ENCODE assay signal across 28 mouse cellular contexts in genomic region chr7:130828475-130828874, GRCm38 (mm10). TPM values are rescaled to one million over a fixed set of nuclear protein-coding genes. Genes with fewer than 3 reads are reported as not detected.
A peak's percentile ranks its signal among the peaks of the same experiment; 100 is the strongest.
DNase-seq lines count a peak whose midpoint lies in the region; ATAC-seq and TF ChIP-seq lines count a peak whose summit lies in the region.
"Had no signal": no experiment of that assay in that cellular context is flagged by ENCODE, and none has a peak within 500 bp of the region (broad histone marks: within the 10 kb centered on the region; RNA-seq: fewer than 3 reads in every experiment).

No protein-coding gene starts in this region.

- TF ChIP-seq CTCF in lung, postnatal 0 days (IDR thresholded peaks at IDR 0.05), result no peak
- TF ChIP-seq CTCF in lung, adult 2 months (IDR thresholded peaks at IDR 0.05; ENCODE audit: insufficient read depth, low read length), result no peak

- no peak overlapping the region for H3K9ac ChIP-seq in lung, postnatal 0 days (replicated peaks; ENCODE audit: low read depth)
- H3K9ac ChIP-seq in hindbrain, embryonic 13.5 days, result no peak overlapping the region
- H3K9ac ChIP-seq: heart, embryonic 12.5 days; hindbrain, embryonic 14.5 days; intestine, embryonic 15.5 days; limb, embryonic 13.5 days; liver, embryonic 12.5 days; neural tube, embryonic 12.5 days had no signal

- H3K27me3 ChIP-seq in lung, postnatal 0 days (replicated peaks; ENCODE audit: insufficient read depth, low read length), result no peaks in the 10 kb centered on the region
- 0 out of 2 replicates have a peak, but pooled peaks cover 10% of the 10 kb centered on the region for H3K27me3 ChIP-seq in hindbrain, embryonic 13.5 days
- H3K27me3 ChIP-seq: intestine, embryonic 15.5 days; neural tube, embryonic 12.5 days had no signal

- H3K4me1 ChIP-seq in lung, postnatal 0 days (ENCODE audit: insufficient read depth, low read depth, low read length), result peaks cover 3% of the 10 kb centered on the region; the same call in 1 of the 2 replicates
- no peaks in the 10 kb centered on the region for H3K4me1 ChIP-seq in lung, adult 2 months (ENCODE audit: control insufficient read depth, insufficient read depth, low read length)
- H3K4me1 ChIP-seq in hindbrain, embryonic 13.5 days (replicated peaks), result no peaks in the 10 kb centered on the region
- H3K4me1 ChIP-seq: embryonic facial prominence, embryonic 10.5 days; intestine, embryonic 15.5 days; limb, embryonic 13.5 days; liver, embryonic 12.5 days had no signal

- no peak for DNase-seq in lung, postnatal 0 days (ENCODE audit: low spot score)
- no peak for DNase-seq in lung, adult 2 months
- DNase-seq in A20 (ENCODE audit: low read depth, low spot score), result peak; percentile 74
- no peak for DNase-seq in cerebellum, adult 8-10 months
- DNase-seq in kidney, postnatal 36 days, result no peak
- DNase-seq: adrenal gland, postnatal 14 days; cerebellum, adult 9-10 months; gastrocnemius, postnatal 14 days; heart, adult 18-20 months; heart, postnatal 14 days; kidney, adult 8-10 months; kidney, postnatal 14 days; lung, adult 18-20 months; midbrain, embryonic 14.5 days; retina, postnatal 1 day had no signal

- no peaks in the 10 kb centered on the region for H3K9me3 ChIP-seq in lung, postnatal 0 days (ENCODE audit: low read length)
- H3K9me3 ChIP-seq in hindbrain, embryonic 13.5 days, result no peaks in the 10 kb centered on the region
- H3K9me3 ChIP-seq: embryonic facial prominence, embryonic 10.5 days; forebrain, embryonic 10.5 days; intestine, embryonic 15.5 days; limb, embryonic 13.5 days; liver, embryonic 12.5 days; neural tube, embryonic 12.5 days had no signal

- H3K4me3 ChIP-seq in lung, postnatal 0 days (ENCODE audit: low read depth, low read length), result no peak overlapping the region
- H3K4me3 ChIP-seq in lung, adult 2 months (replicated peaks; ENCODE audit: extremely low read depth, low read depth, low read length), result no peak overlapping the region
- H3K4me3 ChIP-seq in hindbrain, embryonic 13.5 days, result no peak overlapping the region
- H3K4me3 ChIP-seq: embryonic facial prominence, embryonic 10.5 days; forebrain, embryonic 10.5 days; heart, embryonic 12.5 days; intestine, embryonic 15.5 days; limb, embryonic 13.5 days; liver, embryonic 12.5 days; neural tube, embryonic 12.5 days had no signal

- TF ChIP-seq POLR2A in lung, adult 2 months (IDR thresholded peaks at IDR 0.05; ENCODE audit: borderline replicate concordance, extremely low read depth, low read depth, low read length), result no peak

- 76% methylated on average over 10 of the region's 10 CpGs for WGBS in lung, postnatal 0 days
- 71% methylated on average over 10 of the region's 10 CpGs for WGBS in lung, adult 2 months
- WGBS in hindbrain, embryonic 13.5 days, result 90% methylated on average over 10 of the region's 10 CpGs

- no peak for ATAC-seq in lung, postnatal 0 days
- ATAC-seq in common myeloid progenitor, adult 5-6 weeks (replicated peaks; ENCODE audit: low read depth, poor library complexity, severe bottlenecking), result peak; percentile 56
- ATAC-seq in megakaryocyte progenitor cell, adult 5-6 weeks (replicated peaks; ENCODE audit: poor library complexity), result peak; percentile 24; the same call in 1 of the 2 replicates
- ATAC-seq in hindbrain, embryonic 13.5 days (ENCODE audit: low FRiP score), result no peak
- ATAC-seq: forebrain, embryonic 16.5 days; intestine, embryonic 15.5 days; liver, embryonic 12.5 days had no signal

- TF ChIP-seq EP300 in lung, postnatal 0 days (IDR thresholded peaks at IDR 0.05), result no peak

- H3K27ac ChIP-seq in lung, postnatal 0 days (ENCODE audit: low read length), result no peak overlapping the region
- no peak overlapping the region for H3K27ac ChIP-seq in hindbrain, embryonic 13.5 days
- H3K27ac ChIP-seq: embryonic facial prominence, embryonic 10.5 days; forebrain, embryonic 10.5 days; hindbrain, embryonic 14.5 days; intestine, embryonic 15.5 days; limb, embryonic 13.5 days; liver, embryonic 12.5 days; neural tube, embryonic 12.5 days had no signal

- H3K36me3 ChIP-seq in lung, postnatal 0 days (ENCODE audit: insufficient read depth, low read length), result no peaks in the 10 kb centered on the region
- H3K36me3 ChIP-seq in hindbrain, embryonic 13.5 days, result no peaks in the 10 kb centered on the region
- H3K36me3 ChIP-seq: embryonic facial prominence, embryonic 10.5 days; forebrain, embryonic 10.5 days; heart, embryonic 12.5 days; intestine, embryonic 15.5 days; limb, embryonic 13.5 days; liver, embryonic 12.5 days; neural tube, embryonic 12.5 days had no signal

- H3K4me2 ChIP-seq in lung, postnatal 0 days (replicated peaks; ENCODE audit: low read depth, low read length), result peak overlapping the region; percentile 34; the same call in 1 of the 2 replicates
- H3K4me2 ChIP-seq in hindbrain, embryonic 13.5 days, result no peak overlapping the region
- H3K4me2 ChIP-seq: heart, embryonic 12.5 days; hindbrain, embryonic 14.5 days; intestine, embryonic 15.5 days; limb, embryonic 13.5 days; liver, embryonic 12.5 days; neural tube, embryonic 12.5 days had no signal

RNA-seq across cellular contexts. Expression of gene Plekha1, which starts 37.1 kb away (rescaled TPM):
- polyA plus RNA-seq in lung, postnatal 0 days (2015; fragmentation: Nextera tagmentation; extraction: Ambion mirVana), result 74.5 and 83.9 TPM in 2 replicates
- 66.8 and 99.2 TPM in 2 replicates for polyA plus RNA-seq in lung, adult 2 months (2012; rRNA removed)
- 10.2 and 16.6 TPM in 2 replicates for total RNA-seq in common myeloid progenitor, adult 5-6 weeks (2017)
- 12.4 and 14.0 TPM in 2 replicates for total RNA-seq in megakaryocyte progenitor cell, adult 5-6 weeks (2015)
- 19.3 and 23.3 TPM in 2 replicates for total RNA-seq in megakaryocyte progenitor cell, adult 5-6 weeks (2017)
- 63.4 and 65.4 TPM in 2 replicates for polyA plus RNA-seq in hindbrain, embryonic 13.5 days (2015; fragmentation: Nextera tagmentation; extraction: Ambion mirVana)

RNA-seq across cellular contexts. Expression of gene Btbd16, which starts 54.6 kb away (rescaled TPM):
- polyA plus RNA-seq in lung, postnatal 0 days (2015; fragmentation: Nextera tagmentation; extraction: Ambion mirVana), result 0.08 TPM in 1 of 2 replicates, not detected in the other
- not detected in 2 replicates for polyA plus RNA-seq in lung, adult 2 months (2012; rRNA removed)
- total RNA-seq in common myeloid progenitor, adult 5-6 weeks (2017), result 0.32 and 0.68 TPM in 2 replicates
- 0.52 and 0.71 TPM in 2 replicates for total RNA-seq in megakaryocyte progenitor cell, adult 5-6 weeks (2015)
- 0.87 TPM in 1 of 2 replicates, not detected in the other for total RNA-seq in megakaryocyte progenitor cell, adult 5-6 weeks (2017)
- 0.16 TPM in 1 of 2 replicates, not detected in the other for polyA plus RNA-seq in hindbrain, embryonic 13.5 days (2015; fragmentation: Nextera tagmentation; extraction: Ambion mirVana)
- total RNA-seq: adrenal gland, postnatal 14 days had no signal
- polyA plus RNA-seq: brain, embryonic 14.5 days; forebrain, embryonic 10.5 days; forebrain, embryonic 16.5 days; hindbrain, embryonic 14.5 days; liver, embryonic 12.5 days; midbrain, embryonic 14.5 days had no signal

Comparison
In these comparisons a context has a peak if more than half of its experiments do, and no peak if none do; other contexts are left out.
1. ATAC-seq: peak in common myeloid progenitor, adult 5-6 weeks (single experiment) and megakaryocyte progenitor cell, adult 5-6 weeks (single experiment); none in lung, postnatal 0 days (single experiment) and hindbrain, embryonic 13.5 days (single experiment).